Mouse (Mus musculus) olfactory bulb, adult 2 months (tissue): ENCODE measurements around the gene Zfp750.

Source experiments
- CTCF ChIP-seq: fragments of 200-500 bp; IDR thresholded peaks from 2 replicates; pipeline ENCODE4 v1.5.1; 2012; ENCODE audit warnings: low read depth, mild to moderate bottlenecking, low read length, moderate library complexity; ENCODE audit not compliant: insufficient read depth
- POLR2A ChIP-seq: fragments of 200-500 bp; IDR thresholded peaks from 2 replicates; pipeline ENCODE4 v1.6.1; 2012; ENCODE audit warnings: mild to moderate bottlenecking, low read depth, low read length, moderate library complexity; ENCODE audit not compliant: insufficient read depth

DNA sequence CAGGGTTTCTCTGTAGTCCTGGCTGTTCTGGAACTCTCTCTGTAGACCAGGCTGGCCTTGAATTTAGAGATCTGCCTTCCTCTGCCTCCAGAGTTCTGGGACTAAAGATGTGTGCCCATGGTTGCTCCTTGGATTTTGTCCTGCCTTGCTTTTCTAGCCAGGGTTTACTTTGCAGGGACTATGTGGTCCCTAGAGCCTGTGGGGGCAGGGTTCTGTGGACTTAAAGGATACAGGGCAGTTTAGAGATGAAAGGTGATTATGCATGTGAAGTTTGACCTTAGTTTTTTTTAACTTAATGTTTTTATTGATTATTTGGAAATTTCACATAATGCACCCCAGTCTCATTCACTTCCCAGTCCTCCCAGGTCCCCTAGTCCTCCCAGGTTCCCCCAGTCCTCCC, 28.5 kb downstream of the Zfp750 start:
- TF ChIP-seq CTCF (no peak), POLR2A (no peak)
